Mouse (Mus musculus): Measurements from ENCODE around the gene Mto1.
A peak's percentile ranks its signal among the peaks of the same experiment; 100 is the strongest.

Mto1 gene

DNA sequence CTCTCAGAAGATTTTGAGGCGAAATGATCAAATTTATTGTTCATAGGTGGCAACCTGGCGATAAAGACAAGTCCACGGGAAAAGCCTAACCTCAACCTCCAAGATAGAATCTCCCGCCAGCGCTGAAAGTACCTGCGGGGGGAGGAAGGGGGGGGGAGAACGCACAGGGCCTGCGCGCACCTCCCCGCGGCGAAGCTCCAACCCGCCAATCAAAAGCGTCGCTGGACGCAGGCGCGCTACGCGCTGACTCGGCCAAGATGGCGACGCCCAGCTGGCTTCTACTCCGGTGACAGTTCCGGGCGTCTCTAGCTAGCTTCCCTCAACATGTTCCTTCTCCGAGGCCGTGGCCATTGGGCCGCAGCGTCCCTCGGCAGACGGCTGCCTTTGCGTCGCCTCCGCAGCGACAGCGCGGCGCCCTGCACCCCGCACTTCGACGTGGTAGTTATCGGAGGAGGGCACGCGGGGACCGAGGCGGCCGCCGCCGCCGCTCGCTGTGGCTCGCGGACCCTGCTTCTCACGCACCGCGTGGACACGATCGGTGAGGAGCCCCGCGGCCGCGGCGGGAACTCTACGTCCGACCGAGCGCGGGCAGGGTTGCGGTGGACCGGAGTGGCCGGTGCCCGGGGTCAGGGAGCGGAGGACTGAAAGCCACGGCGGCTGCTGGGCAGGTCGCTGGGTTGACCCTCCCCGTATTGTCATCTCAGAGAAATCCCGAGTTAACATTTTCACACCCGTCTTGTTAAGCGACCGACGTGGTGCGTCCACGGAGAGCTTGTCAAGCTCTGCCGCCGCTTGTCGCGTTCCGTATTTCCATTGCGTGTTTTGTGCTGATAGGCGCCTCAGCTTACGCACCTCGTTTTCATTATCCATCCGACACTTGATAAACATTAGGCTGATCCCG is at the start of gene Mto1, which contains the start of gene Gm17324:
Gene Mto1, plus strand, starts transcription at position 236 of the 901 bp plus-strand sequence.
Gene Gm17324, minus strand, starts transcription at position 814 of the 901 bp plus-strand sequence.
- DNase-seq, result peak; percentile 92 to 93

- no peak for DNase-seq
Measured at GRCm38 (mm10) chr9:78400570-78400969, 47.4 kb upstream of the Mto1 start.

GRCm38 (mm10) chr9:78401596-78401995 is 46.4 kb upstream of the Mto1 start:
- DNase-seq, result no peak

DNA sequence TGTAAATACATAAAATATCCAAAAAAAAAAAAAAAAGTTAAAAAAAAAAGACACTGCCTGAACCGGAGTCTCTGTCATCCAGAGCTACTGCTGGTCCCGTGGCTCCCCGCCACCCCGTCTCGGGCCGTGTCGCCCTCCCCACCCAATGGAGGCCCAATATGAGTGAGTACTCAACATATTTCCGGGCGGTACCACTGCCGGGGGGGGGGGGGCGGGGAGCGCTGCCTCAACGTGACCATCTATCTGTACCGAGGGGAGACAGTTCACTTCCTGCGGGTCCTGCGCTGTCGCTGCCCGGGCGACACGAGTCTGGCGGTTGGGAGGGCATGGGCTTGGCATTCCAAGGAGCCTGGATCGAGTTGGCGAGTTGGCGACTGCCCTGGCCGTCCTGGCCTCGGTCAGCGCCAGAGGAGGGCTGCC is 20.6 kb upstream of the Mto1 start:
- peak; percentile 24 to 29 for DNase-seq

DNA sequence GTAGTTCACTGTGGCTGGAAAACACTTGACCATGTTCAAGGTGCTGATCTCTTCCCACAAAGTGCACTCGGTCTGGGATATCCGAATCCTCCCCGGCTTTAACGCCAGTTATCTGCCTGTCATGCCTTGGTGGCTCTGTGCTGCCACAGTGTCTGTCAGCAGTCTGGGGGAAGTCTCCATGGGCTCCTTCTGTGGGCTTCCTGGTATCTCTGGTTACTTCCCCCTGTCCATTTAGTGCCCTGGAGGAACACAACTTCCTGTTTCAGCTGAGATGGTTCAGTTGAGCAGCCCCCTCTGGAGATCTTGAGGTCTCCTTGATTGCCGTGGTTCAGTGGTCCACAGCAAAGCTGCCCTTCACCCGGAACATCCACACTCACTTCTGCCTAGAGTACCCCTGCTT is 19.8 kb upstream of the Mto1 start:
- DNase-seq, result peak in 1 of 2 experiments; percentile 17

DNA sequence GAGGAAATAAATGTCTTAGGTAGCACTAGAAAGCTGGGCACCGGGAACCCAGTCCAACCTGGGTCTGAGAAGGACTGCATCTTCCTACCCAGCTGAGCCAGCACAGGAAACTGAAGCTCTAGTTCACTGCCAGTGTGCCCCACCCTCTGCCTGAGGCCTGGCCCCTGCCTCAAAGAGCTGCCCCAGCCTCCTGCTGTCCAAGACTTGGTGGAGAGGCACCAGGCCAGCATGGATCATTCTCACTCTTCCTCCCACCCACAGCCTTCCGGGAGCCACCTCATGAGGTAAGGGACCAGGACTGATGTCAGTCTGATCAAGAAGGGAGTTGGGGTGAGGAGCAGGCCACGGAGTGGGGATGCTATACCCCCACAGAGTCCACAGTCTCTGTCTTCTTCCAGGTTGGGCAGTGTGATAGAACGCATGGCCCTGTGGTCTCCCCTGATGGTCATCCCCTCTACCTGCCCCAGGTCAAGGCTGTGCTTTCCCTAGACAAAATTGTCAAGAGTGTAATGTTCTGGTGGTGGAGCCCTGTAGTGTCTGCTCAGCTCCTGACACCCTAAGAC is 19.1 kb upstream of the Mto1 start:
- no peak for DNase-seq

- no peak for DNase-seq
Measured at GRCm38 (mm10) chr9:78429551-78429950, 18.5 kb upstream of the Mto1 start.

GRCm38 (mm10) chr9:78430486-78430885 is 17.5 kb upstream of the Mto1 start:
- DNase-seq, result peak in 1 of 2 experiments; percentile 15

DNA sequence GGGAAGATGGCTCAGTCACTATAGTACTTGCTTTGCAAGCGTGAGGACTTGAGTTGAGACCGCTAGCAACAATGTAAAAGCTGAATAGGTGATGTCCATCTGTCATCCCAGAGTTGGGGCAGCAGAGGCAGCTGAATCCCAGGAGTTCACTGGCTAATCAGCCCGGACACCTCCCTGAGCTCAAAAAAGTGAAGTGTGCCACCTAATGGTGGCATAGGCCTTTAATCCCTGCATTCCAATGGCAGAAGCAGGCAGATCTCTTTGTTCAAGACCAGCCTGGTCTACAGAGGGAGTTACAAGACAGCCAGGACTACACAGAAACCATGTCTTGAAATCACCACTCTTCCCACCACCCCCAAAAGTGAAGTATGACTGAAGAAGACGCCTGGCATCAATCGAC is 15.5 kb upstream of the Mto1 start:
- no peak for DNase-seq

GRCm38 (mm10) chr9:78439426-78439825 is 8.6 kb upstream of the Mto1 start:
- no peak for DNase-seq

DNA sequence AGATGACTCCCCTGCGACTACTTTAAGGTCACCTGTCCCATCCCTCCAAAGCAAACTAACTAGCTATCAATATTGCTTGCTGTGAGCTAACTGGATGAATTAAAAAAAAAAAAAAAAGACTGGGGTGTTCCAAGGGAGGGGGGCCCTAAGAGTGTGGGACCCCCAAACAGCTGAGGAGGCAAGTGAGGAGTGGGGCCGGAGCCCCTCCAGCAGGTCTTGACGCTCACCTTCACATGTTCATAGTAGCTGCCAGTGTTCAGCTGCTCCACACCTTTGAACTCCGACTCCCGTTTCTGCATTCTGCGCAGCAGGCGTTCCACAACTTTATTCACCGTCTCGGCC is 5.8 kb upstream of the Mto1 start:
- no peak for DNase-seq

GRCm38 (mm10) chr9:78442579-78443392 is 5.2 kb upstream of the Mto1 start, which contains the start of gene Cgas:
Gene Cgas (minus strand): TSS chr9:78443237.
- peak; percentile 78 to 83 for DNase-seq

- no peak for DNase-seq
Measured at GRCm38 (mm10) chr9:78447606-78447972, 419 bp upstream of the Mto1 start.

- DNase-seq, result no peak
Measured at GRCm38 (mm10) chr9:78450404-78450803, 2.4 kb downstream of the Mto1 start.

DNA sequence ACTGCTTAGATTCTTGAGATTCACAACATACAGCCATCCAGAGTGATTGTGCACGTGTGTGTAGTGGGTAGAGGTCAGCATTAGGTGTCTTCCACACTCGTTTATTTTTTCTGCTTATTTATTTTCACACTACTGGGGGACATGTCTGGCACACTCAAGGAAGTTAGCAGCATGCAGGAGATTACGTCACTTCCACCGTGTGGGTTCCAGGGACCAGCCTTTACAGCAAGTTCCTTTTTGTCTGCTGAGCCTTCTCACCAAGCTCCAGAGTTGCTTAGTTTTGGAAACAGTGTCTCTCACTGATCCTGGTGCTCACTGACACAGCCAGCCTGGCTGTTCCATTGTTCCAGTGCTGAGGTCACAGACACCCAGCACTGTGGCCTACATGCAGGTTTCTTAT is 3.4 kb downstream of the Mto1 start:
- peak; percentile 57 to 59 for DNase-seq

DNA sequence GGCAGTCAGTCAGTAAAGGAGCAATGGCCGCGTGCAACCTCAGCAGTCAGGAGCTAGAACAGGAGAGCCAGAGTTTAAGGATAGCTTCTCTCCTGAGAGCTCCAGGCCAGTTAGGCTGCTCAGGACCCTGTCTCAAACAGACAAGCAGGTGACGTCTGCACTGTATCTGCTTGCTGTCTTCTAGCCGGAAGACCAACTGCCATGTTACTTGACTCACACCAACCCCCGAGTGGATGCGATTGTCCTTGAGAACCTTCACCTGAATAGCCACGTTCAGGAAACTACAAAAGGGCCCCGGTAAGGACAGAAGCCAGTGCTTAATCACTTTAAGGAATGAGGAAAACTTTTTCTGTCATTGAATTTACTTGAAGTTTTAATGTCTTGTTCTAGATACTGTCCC is 9.0 kb downstream of the Mto1 start:
- DNase-seq, result no peak

DNA sequence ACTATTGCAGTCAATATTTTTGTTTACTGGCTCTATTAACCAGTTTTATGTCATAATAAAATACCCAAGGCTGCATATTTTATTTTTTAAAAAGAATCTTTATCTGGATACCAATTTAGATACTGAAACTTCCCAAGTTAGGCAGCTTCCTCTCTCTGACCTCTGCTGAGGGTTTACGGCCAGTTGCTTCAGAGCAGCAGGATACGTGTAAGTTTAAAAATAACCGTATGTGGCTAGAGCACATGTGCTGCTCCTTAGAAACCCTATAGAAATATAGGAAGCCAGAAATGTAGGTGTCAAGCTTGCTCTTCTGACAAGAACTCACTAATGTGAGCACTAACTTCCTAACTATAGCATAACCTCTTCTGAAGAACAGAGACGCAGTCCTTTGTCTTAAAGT is 15.3 kb downstream of the Mto1 start:
- DNase-seq, result no peak

- DNase-seq, result no peak
Measured at GRCm38 (mm10) chr9:78465725-78466124, 17.7 kb downstream of the Mto1 start.

DNA sequence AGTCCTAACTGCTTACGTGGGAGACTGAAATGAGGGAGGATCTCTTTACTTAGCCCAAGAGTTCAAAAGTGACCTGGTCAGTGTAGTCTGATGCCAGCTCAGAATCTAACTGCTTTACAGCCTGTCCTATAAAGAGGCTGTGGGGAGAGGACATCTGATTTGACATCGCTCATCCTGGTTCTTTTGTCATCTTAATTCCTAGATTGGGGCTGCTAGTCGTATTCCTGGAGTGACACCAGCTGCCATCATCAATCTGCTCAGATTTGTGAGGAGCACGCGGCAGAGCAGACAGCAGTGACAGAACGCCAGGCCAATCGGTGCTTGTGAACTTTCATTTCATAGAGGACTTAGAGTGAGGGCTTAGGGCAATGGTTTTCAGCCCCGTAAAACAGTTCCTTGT is 25.6 kb downstream of the Mto1 start:
- DNase-seq, result no peak

DNA sequence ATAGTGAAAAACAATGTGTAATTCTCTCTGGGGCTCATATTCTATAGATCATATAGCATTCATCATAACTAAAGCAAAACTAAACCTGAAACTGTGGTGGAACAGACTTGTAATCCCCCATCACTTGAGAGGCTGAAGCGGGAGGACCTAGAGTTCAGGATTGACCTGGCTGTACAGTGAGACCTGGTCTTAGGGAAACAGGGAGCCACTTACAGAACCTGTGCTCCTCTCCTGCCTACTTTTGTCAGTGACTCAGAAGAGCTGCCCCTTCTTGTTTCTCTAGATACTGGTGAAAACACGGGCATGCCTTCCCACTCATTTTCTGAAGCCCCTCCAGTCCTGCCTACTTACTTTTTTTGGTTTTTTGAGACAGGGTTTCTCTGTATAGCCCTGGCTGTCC is 26.3 kb downstream of the Mto1 start:
- DNase-seq, result no peak

DNA sequence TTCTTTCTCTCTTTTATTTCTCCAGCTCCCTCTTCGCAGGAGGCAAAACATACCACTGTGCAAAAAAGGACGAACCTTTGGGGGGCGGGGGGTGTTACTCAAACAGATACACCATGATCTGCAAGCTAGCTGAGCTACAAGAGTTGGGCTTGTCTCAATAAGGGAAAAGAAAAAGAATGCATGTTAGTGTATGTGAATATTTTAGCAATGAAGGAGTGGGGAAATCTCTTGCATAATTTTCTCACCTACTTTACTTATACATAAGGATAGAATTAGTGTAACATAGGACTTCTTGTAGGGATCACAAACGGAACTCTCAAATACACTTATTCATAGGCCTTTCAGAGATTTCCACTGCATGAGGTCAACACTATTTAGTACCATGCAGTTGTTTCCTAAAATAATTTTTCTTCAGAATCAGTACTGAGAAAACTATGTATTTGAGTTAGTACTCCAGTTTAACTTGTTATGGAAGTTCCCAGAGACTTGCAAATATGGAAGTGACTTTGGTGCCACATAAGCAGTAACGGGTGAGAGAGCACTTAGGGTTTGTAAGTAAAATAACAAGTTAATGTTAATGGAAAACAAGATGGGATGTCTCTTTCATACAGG is 26.9 kb downstream of the Mto1 start:
- no peak for DNase-seq

DNA sequence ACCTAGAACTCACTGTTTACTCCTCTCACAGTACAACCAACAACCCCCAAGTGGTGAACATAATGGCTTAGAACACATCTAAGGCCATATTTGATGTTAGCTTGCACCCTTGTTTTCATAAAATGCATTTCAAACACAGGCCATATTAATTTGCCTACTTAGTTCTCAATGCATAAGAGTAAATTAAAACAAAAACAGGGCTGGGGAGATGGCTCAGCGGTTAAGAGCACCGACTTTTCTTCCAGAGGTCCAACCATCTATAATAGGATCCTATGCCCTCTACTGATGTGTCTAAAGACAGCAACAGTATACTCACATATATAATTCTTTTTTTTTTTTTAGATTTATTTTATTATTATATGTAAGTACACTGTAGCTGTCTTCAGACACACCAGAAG is 27.4 kb downstream of the Mto1 start:
- DNase-seq, result no peak

DNA sequence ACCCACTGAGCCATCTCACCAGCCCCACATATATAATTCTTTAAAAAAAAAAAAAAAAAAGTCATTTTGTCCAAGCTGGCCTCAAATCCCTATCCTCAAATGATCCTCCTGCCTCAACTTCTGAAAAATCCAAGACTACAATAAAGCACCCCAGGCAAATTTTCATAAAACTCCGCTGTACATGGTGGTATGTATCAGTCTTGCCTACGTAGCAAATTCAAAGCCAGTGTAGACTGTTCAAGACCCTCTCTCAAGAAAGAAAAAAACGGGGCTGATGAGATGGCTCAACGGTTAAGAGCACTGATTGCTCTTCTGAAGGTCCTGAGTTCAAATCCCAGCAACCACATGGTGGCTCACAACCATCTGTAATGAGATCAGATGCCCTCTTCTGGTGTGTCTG is 27.9 kb downstream of the Mto1 start:
- no peak for DNase-seq
